Mouse (Mus musculus): ENCODE data around the gene Cfap100.

The Cfap100 gene

GRCm38 (mm10) chr6:90461181-90461580 lies 32.6 kb upstream of the Cfap100 start:
- DNase-seq (ENCODE audit: low spot score in 2 of 2): no peak

- no peak for DNase-seq (ENCODE audit: low spot score in 2 of 2)
Observed at GRCm38 (mm10) chr6:90457421-90457820, 28.8 kb upstream of the Cfap100 start.

GRCm38 (mm10) chr6:90453751-90454150 lies 25.2 kb upstream of the Cfap100 start:
- DNase-seq (ENCODE audit: low spot score in 2 of 2): no peak

- no peak for DNase-seq (ENCODE audit: low spot score in 2 of 2)
Observed at GRCm38 (mm10) chr6:90452603-90453002, 24.0 kb upstream of the Cfap100 start.

- no peak for DNase-seq (ENCODE audit: low spot score in 2 of 2)
Observed at GRCm38 (mm10) chr6:90451512-90451911, 22.9 kb upstream of the Cfap100 start.

GRCm38 (mm10) chr6:90450697-90451096 lies 22.1 kb upstream of the Cfap100 start:
- peak in 1 of 2 experiments; percentile 30 for DNase-seq (ENCODE audit: low spot score in 2 of 2)

- peak; percentile 58 to 84 for DNase-seq (ENCODE audit: low spot score in 2 of 2)
Observed at GRCm38 (mm10) chr6:90450179-90450578, 21.6 kb upstream of the Cfap100 start.

- peak in 1 of 2 experiments; percentile 49 for DNase-seq (ENCODE audit: low spot score in 2 of 2)
Observed at GRCm38 (mm10) chr6:90446883-90447282, 18.3 kb upstream of the Cfap100 start.

- no peak for DNase-seq (ENCODE audit: low spot score in 2 of 2)
Observed at GRCm38 (mm10) chr6:90437041-90437440, 8.4 kb upstream of the Cfap100 start.

- DNase-seq (ENCODE audit: low spot score in 2 of 2): no peak
Observed at GRCm38 (mm10) chr6:90436192-90436907, 7.8 kb upstream of the Cfap100 start.

GRCm38 (mm10) chr6:90435195-90435618 lies 6.6 kb upstream of the Cfap100 start:
- DNase-seq (ENCODE audit: low spot score in 2 of 2): peak; percentile 76 to 89

- DNase-seq (ENCODE audit: low spot score in 2 of 2): no peak
Observed at GRCm38 (mm10) chr6:90434687-90435086, 6.1 kb upstream of the Cfap100 start.

GRCm38 (mm10) chr6:90431487-90431886 lies 2.9 kb upstream of the Cfap100 start:
- no peak for DNase-seq (ENCODE audit: low spot score in 2 of 2)

GRCm38 (mm10) chr6:90429911-90430310 lies 1.3 kb upstream of the Cfap100 start:
- DNase-seq (ENCODE audit: low spot score in 2 of 2): no peak

- no peak for DNase-seq (ENCODE audit: low spot score in 2 of 2)
Observed at GRCm38 (mm10) chr6:90426003-90426402, 2.6 kb downstream of the Cfap100 start.

- no peak for DNase-seq (ENCODE audit: low spot score in 2 of 2)
Observed at GRCm38 (mm10) chr6:90425361-90425760, 3.2 kb downstream of the Cfap100 start.

GRCm38 (mm10) chr6:90422565-90422964 lies 6.0 kb downstream of the Cfap100 start:
- peak; percentile 59 to 82 for DNase-seq (ENCODE audit: low spot score in 2 of 2)

- DNase-seq (ENCODE audit: low spot score in 2 of 2): no peak
Observed at GRCm38 (mm10) chr6:90411926-90412325, 16.7 kb downstream of the Cfap100 start.

GRCm38 (mm10) chr6:90410972-90411371 lies 17.6 kb downstream of the Cfap100 start:
- no peak for DNase-seq (ENCODE audit: low spot score in 2 of 2)

- no peak for DNase-seq (ENCODE audit: low spot score in 2 of 2)
Observed at GRCm38 (mm10) chr6:90408632-90409031, 20.0 kb downstream of the Cfap100 start.

GRCm38 (mm10) chr6:90397291-90397690 lies 31.3 kb downstream of the Cfap100 start:
- DNase-seq (ENCODE audit: low spot score in 2 of 2): no peak

- no peak for DNase-seq (ENCODE audit: low spot score in 2 of 2)
Observed at GRCm38 (mm10) chr6:90395751-90396150, 32.8 kb downstream of the Cfap100 start.

GRCm38 (mm10) chr6:90393948-90394347 lies 34.6 kb downstream of the Cfap100 start:
- DNase-seq (ENCODE audit: low spot score in 2 of 2): no peak

GRCm38 (mm10) chr6:90390629-90391028 lies 38.0 kb downstream of the Cfap100 start:
- no peak for DNase-seq (ENCODE audit: low spot score in 2 of 2)

Measured in cerebellum, postnatal 4 days (tissue).